In genomic region chr13:100843016-100843725, GRCm38 (mm10) we compare ENCODE assay signal across 9 mouse cellular contexts. TPM values are rescaled to one million over a fixed set of nuclear protein-coding genes. Genes with fewer than 3 reads are reported as not detected.
DNase-seq lines count a peak whose midpoint lies in the region; ATAC-seq and TF ChIP-seq lines count a peak whose summit lies in the region.
"Had no signal": no experiment of that assay in that cellular context is flagged by ENCODE, and none has a peak within 500 bp of the region (broad histone marks: within the 10 kb centered on the region; RNA-seq: fewer than 3 reads in every experiment).

No protein-coding gene starts in this region.

- no peak for TF ChIP-seq CTCF in layer of hippocampus, adult 2 months (conservative IDR thresholded peaks at IDR 0.05)
- no peak for TF ChIP-seq CTCF in gastrocnemius, adult 2 months (IDR thresholded peaks at IDR 0.05)

- intact Hi-C loops in gastrocnemius, adult 2 months (cut with DNase I): no loop called here

- H3K9me3 ChIP-seq in hindbrain, embryonic 16.5 days (ENCODE audit: control insufficient read depth, low read length): peaks cover 4% of the 10 kb centered on the region; the same call in 1 of the 2 replicates
- H3K9me3 ChIP-seq: neural tube, embryonic 13.5 days had no signal

- WGBS in hindbrain, embryonic 16.5 days: 71% methylated on average over 7 of the region's 7 CpGs

- H3K36me3 ChIP-seq in hindbrain, embryonic 16.5 days (ENCODE audit: control insufficient read depth, insufficient read depth, low read length): no peaks in the 10 kb centered on the region
- H3K36me3 ChIP-seq: neural tube, embryonic 13.5 days had no signal

- H3K27ac ChIP-seq in layer of hippocampus, adult 2 months: no peak overlapping the region
- no peak overlapping the region for H3K27ac ChIP-seq in gastrocnemius, adult 2 months
- no peak overlapping the region for H3K27ac ChIP-seq in hindbrain, embryonic 16.5 days (ENCODE audit: low read depth, low read length)
- H3K27ac ChIP-seq: neural tube, embryonic 13.5 days had no signal

- H3K4me1 ChIP-seq in hindbrain, embryonic 16.5 days (ENCODE audit: control insufficient read depth, insufficient read depth, low read depth, low read length): no peaks in the 10 kb centered on the region

- no peak overlapping the region for H3K4me2 ChIP-seq in hindbrain, embryonic 16.5 days (ENCODE audit: low read length)
- H3K4me2 ChIP-seq: neural tube, embryonic 13.5 days had no signal

- no peak overlapping the region for H3K9ac ChIP-seq in hindbrain, embryonic 16.5 days (ENCODE audit: low read depth, low read length)
- H3K9ac ChIP-seq: neural tube, embryonic 13.5 days had no signal

- H3K27me3 ChIP-seq in hindbrain, embryonic 16.5 days (replicated peaks; ENCODE audit: control insufficient read depth, insufficient read depth, low read length): no peaks in the 10 kb centered on the region
- H3K27me3 ChIP-seq: neural tube, embryonic 13.5 days had no signal

- H3K4me3 ChIP-seq in layer of hippocampus, adult 2 months: no peak overlapping the region
- H3K4me3 ChIP-seq in gastrocnemius, adult 2 months: no peak overlapping the region
- no peak overlapping the region for H3K4me3 ChIP-seq in hindbrain, embryonic 16.5 days (ENCODE audit: low read length)
- H3K4me3 ChIP-seq: neural tube, embryonic 13.5 days had no signal

- DNase-seq in layer of hippocampus, postnatal 10 days (ENCODE audit: low spot score in 2 of 2): peak; percentile 31 to 32
- no peak for DNase-seq in layer of hippocampus, adult 2 months (ENCODE audit: low spot score in 2 of 2)
- DNase-seq in gastrocnemius, adult 2 months: peak; percentile 62
- DNase-seq in kidney, adult 8-10 months: peak; percentile 68 to 77
- DNase-seq in frontal cortex, postnatal 14 days (ENCODE audit: low spot score in 2 of 2): no peak
- DNase-seq in spleen, postnatal 14 days (ENCODE audit: low spot score in 2 of 2): no peak

- 0 out of 2 replicates have a peak, but pooled peaks have one; percentile 27 for ATAC-seq in megakaryocyte progenitor cell, adult 5-6 weeks (replicated peaks; ENCODE audit: poor library complexity)
- ATAC-seq in hindbrain, embryonic 16.5 days: no peak

RNA-seq across cellular contexts. Expression of gene Slc30a5, which starts 9.9 kb away (rescaled TPM):
- total RNA-seq in layer of hippocampus, postnatal 10 days (2021): 10 to 100 TPM; 32.7 to 38.1 TPM
- 10 to 100 TPM; 34.8 to 37.4 TPM for total RNA-seq in layer of hippocampus, adult 2 months (2021)
- 10 to 100 TPM in 1 of 2 experiments, 1 to 10 TPM in 1; 9.1 to 13.6 TPM for total RNA-seq in gastrocnemius, adult 2 months (2021)
- 127 and 130 TPM in 2 replicates for total RNA-seq in megakaryocyte progenitor cell, adult 5-6 weeks (2015)
- 99.7 and 101 TPM in 2 replicates for total RNA-seq in megakaryocyte progenitor cell, adult 5-6 weeks (2017)
- 30.8 and 31.4 TPM in 2 replicates for polyA plus RNA-seq in hindbrain, embryonic 16.5 days (2015; fragmentation: Nextera tagmentation; extraction: Ambion mirVana)

RNA-seq across cellular contexts. Expression of gene Ccnb1, which starts 56.8 kb away (rescaled TPM):
- 1 to 10 TPM; 5.2 to 7.0 TPM for total RNA-seq in layer of hippocampus, postnatal 10 days (2021)
- under 1 TPM; 0.29 to 0.90 TPM for total RNA-seq in layer of hippocampus, adult 2 months (2021)
- total RNA-seq in gastrocnemius, adult 2 months (2021): not detected
- total RNA-seq in megakaryocyte progenitor cell, adult 5-6 weeks (2015): 152 and 153 TPM in 2 replicates
- total RNA-seq in megakaryocyte progenitor cell, adult 5-6 weeks (2017): 181 and 194 TPM in 2 replicates
- polyA plus RNA-seq in hindbrain, embryonic 16.5 days (2015; fragmentation: Nextera tagmentation; extraction: Ambion mirVana): 42.4 and 52.9 TPM in 2 replicates

Comparison
In these comparisons a context has a peak if more than half of its experiments do, and no peak if none do; other contexts are left out.
1. DNase-seq: peak in layer of hippocampus, postnatal 10 days (2 of 2), gastrocnemius, adult 2 months (single experiment) and kidney, adult 8-10 months (2 of 2); none in layer of hippocampus, adult 2 months (0 of 2), frontal cortex, postnatal 14 days (0 of 2) and spleen, postnatal 14 days (0 of 2).
2. RNA of gene Ccnb1, which starts 56.8 kb away (total RNA-seq): 152 to 194 TPM in megakaryocyte progenitor cell, adult 5-6 weeks; 5.2 to 7.0 TPM in layer of hippocampus, postnatal 10 days, 0.29 to 0.90 TPM in layer of hippocampus, adult 2 months and not detected in gastrocnemius, adult 2 months; every median in the first group is over 10 times any median in the second.